Mouse (Mus musculus) skeletal muscle tissue, postnatal 0 days (tissue): ENCODE data around the gene Znhit6. TPM values are rescaled to one million over a fixed set of nuclear protein-coding genes. Genes with fewer than 3 reads are reported as not detected.

Source experiments
- polyA plus RNA-seq: library from polyadenylated mRNA; unstranded; fragments of >200 nt; fragmentation: Nextera tagmentation; extraction: Ambion mirVana; gene quantifications from 2 replicates; pipeline ENCODE4 v1.2.1, GENCODE M21; 2015

The Znhit6 gene
- polyA plus RNA-seq: 18.1 and 19.6 TPM in 2 replicates

GRCm38 (mm10) chr3:145575743-145576481 lies at the start of gene Znhit6:
Znhit6 (plus strand) TSS chr3:145576205.

GRCm38 (mm10) chr3:145649852-145650202 lies 73.8 kb downstream of the Znhit6 start, which contains the start of gene Ccn1:
Ccn1 (minus strand) TSS chr3:145649981.

Other genes with a start within 250 kb of the Znhit6 start
- 43.8 and 56.8 TPM in 2 replicates for gene Ccn1, start 73.8 kb downstream of the Znhit6 start, polyA plus RNA-seq
- 39.7 and 45.4 TPM in 2 replicates for gene Ddah1, start 182.5 kb downstream of the Znhit6 start, polyA plus RNA-seq